Mouse (Mus musculus) ES-Bruce4 (cell line): Measurements from ENCODE around the gene Isl1. TPM values are rescaled to one million over a fixed set of nuclear protein-coding genes. Genes with fewer than 3 reads are reported as not detected.

ENCODE experiments used
- H3K27ac ChIP-seq: 2 replicates; pipeline ENCODE4 v1.5.1; 2012; ENCODE audit warnings: low read length, inconsistent platforms; ENCODE audit not compliant: insufficient read depth
- H3K27me3 ChIP-seq: 2 replicates; pipeline ENCODE4 v1.6.1; 2012; ENCODE audit warnings: mild to moderate bottlenecking, low read length, inconsistent platforms; ENCODE audit not compliant: control insufficient read depth, poor library complexity, insufficient read depth, severe bottlenecking
- H3K36me3 ChIP-seq: 2 replicates; pipeline ENCODE4 v1.6.1; 2012; ENCODE audit warnings: inconsistent platforms, mild to moderate bottlenecking, low read length, moderate library complexity; ENCODE audit not compliant: control insufficient read depth, poor library complexity, insufficient read depth, severe bottlenecking
- H3K4me1 ChIP-seq: one replicate; pipeline ENCODE4 v1.8.1; 2011; ENCODE audit warnings: low read length; ENCODE audit not compliant: control insufficient read depth, insufficient read depth
- H3K4me3 ChIP-seq: 2 replicates; pipeline ENCODE4 v1.5.1; 2011; ENCODE audit warnings: low read depth, mild to moderate bottlenecking, low read length
- H3K9ac ChIP-seq: 2 replicates; pipeline ENCODE4 v1.6.1; 2012; ENCODE audit warnings: low read depth, mild to moderate bottlenecking, inconsistent platforms; ENCODE audit not compliant: poor library complexity, severe bottlenecking
- H3K9me3 ChIP-seq: replicated peaks from 2 replicates; pipeline ENCODE4 v1.6.1; 2012; ENCODE audit warnings: mild to moderate bottlenecking, low read length, inconsistent platforms; ENCODE audit not compliant: control insufficient read depth, poor library complexity, insufficient read depth, severe bottlenecking
- CTCF ChIP-seq: IDR thresholded peaks from one replicate; pipeline ENCODE4 v1.8.1; 2011; ENCODE audit warnings: low read depth, low read length
- EP300 ChIP-seq: IDR thresholded peaks from 2 replicates; pipeline ENCODE4 v1.6.1; 2011; ENCODE audit warnings: low read depth, low read length; ENCODE audit not compliant: insufficient read depth
- POLR2A ChIP-seq: IDR thresholded peaks from one replicate; pipeline ENCODE4 v1.8.1; 2011; ENCODE audit warnings: low read length; ENCODE audit not compliant: insufficient read depth
- polyA plus RNA-seq: library from polyadenylated mRNA; stranded (reverse); fragments of >200 nt; gene quantifications from 2 replicates; pipeline ENCODE4 v1.2.4, GENCODE M21; 2011; ENCODE audit warnings: low read depth; ENCODE audit not compliant: missing spikeins, insufficient read depth, insufficient read length

Isl1 gene
- polyA plus RNA-seq, 1 experiment, result not detected

- no peak overlapping the region for H3K27ac ChIP-seq
- peaks cover 10% of the 10 kb centered on the region for H3K27me3 ChIP-seq
- TF ChIP-seq POLR2A (no peak), EP300 (no peak), CTCF (no peak)
- H3K4me1 ChIP-seq, result no peaks in the 10 kb centered on the region
- H3K9ac ChIP-seq, result no peak overlapping the region
- H3K4me3 ChIP-seq, result no peak overlapping the region
- no peaks in the 10 kb centered on the region for H3K9me3 ChIP-seq
- no peaks in the 10 kb centered on the region for H3K36me3 ChIP-seq
Measured at GRCm38 (mm10) chr13:116298001-116298400, 11.5 kb downstream of the Isl1 start.

GRCm38 (mm10) chr13:116297048-116297811 lies 12.3 kb downstream of the Isl1 start:
- H3K4me3 ChIP-seq, result peak overlapping the region; percentile 69
- H3K9ac ChIP-seq, result no peak overlapping the region
- no peak overlapping the region for H3K27ac ChIP-seq
- no peaks in the 10 kb centered on the region for H3K36me3 ChIP-seq
- no peaks in the 10 kb centered on the region for H3K9me3 ChIP-seq
- peaks cover 10% of the 10 kb centered on the region for H3K27me3 ChIP-seq
- TF ChIP-seq POLR2A (no peak), EP300 (0 out of 2 replicates have a peak, but pooled peaks have one; percentile 17)
- H3K4me1 ChIP-seq, result no peaks in the 10 kb centered on the region

- Histone ChIP-seq H3K9ac (no peak overlapping the region), H3K36me3 (no peaks in the 10 kb centered on the region), H3K4me3 (no peak overlapping the region), H3K27me3 (peaks cover 7% of the 10 kb centered on the region), H3K27ac (no peak overlapping the region), H3K4me1 (no peaks in the 10 kb centered on the region), H3K9me3 (no peaks in the 10 kb centered on the region)
- TF ChIP-seq POLR2A (no peak), CTCF (no peak), EP300 (no peak)
Measured at GRCm38 (mm10) chr13:116295401-116295800, 14.1 kb downstream of the Isl1 start.

GRCm38 (mm10) chr13:116294734-116295133 lies 14.8 kb downstream of the Isl1 start:
- no peak for TF ChIP-seq POLR2A
- no peak for TF ChIP-seq EP300
- TF ChIP-seq CTCF, result no peak
- no peaks in the 10 kb centered on the region for H3K9me3 ChIP-seq
- no peak overlapping the region for H3K27ac ChIP-seq
- H3K4me3 ChIP-seq, result no peak overlapping the region
- H3K4me1 ChIP-seq, result no peaks in the 10 kb centered on the region
- H3K36me3 ChIP-seq, result no peaks in the 10 kb centered on the region
- no peak overlapping the region for H3K9ac ChIP-seq
- H3K27me3 ChIP-seq, result peaks cover 7% of the 10 kb centered on the region

- Histone ChIP-seq H3K4me3 (peak overlapping the region; percentile 37), H3K9me3 (no peaks in the 10 kb centered on the region), H3K4me1 (no peaks in the 10 kb centered on the region), H3K27me3 (peaks cover 7% of the 10 kb centered on the region), H3K9ac (no peak overlapping the region), H3K27ac (no peak overlapping the region), H3K36me3 (no peaks in the 10 kb centered on the region)
- TF ChIP-seq POLR2A, result no peak
- TF ChIP-seq EP300, result no peak
- no peak for TF ChIP-seq CTCF
Measured at GRCm38 (mm10) chr13:116294151-116294461, 15.4 kb downstream of the Isl1 start.

GRCm38 (mm10) chr13:116293301-116294150 lies 16.0 kb downstream of the Isl1 start:
- H3K27me3 ChIP-seq, result peaks cover 7% of the 10 kb centered on the region
- H3K4me1 ChIP-seq, result no peaks in the 10 kb centered on the region
- TF ChIP-seq POLR2A (no peak), EP300 (no peak), CTCF (no peak)
- no peaks in the 10 kb centered on the region for H3K9me3 ChIP-seq
- no peak overlapping the region for H3K27ac ChIP-seq
- no peak overlapping the region for H3K9ac ChIP-seq
- H3K4me3 ChIP-seq, result peak overlapping the region; percentile 37
- H3K36me3 ChIP-seq, result no peaks in the 10 kb centered on the region
